Mouse (Mus musculus): Measurements from ENCODE around the gene Mrpl10. TPM values are rescaled to one million over a fixed set of nuclear protein-coding genes. Genes with fewer than 3 reads are reported as not detected.

The Mrpl10 gene
- total and polyA plus RNA-seq, 3 experiments = 104 to 132 (median 119) TPM

DNA sequence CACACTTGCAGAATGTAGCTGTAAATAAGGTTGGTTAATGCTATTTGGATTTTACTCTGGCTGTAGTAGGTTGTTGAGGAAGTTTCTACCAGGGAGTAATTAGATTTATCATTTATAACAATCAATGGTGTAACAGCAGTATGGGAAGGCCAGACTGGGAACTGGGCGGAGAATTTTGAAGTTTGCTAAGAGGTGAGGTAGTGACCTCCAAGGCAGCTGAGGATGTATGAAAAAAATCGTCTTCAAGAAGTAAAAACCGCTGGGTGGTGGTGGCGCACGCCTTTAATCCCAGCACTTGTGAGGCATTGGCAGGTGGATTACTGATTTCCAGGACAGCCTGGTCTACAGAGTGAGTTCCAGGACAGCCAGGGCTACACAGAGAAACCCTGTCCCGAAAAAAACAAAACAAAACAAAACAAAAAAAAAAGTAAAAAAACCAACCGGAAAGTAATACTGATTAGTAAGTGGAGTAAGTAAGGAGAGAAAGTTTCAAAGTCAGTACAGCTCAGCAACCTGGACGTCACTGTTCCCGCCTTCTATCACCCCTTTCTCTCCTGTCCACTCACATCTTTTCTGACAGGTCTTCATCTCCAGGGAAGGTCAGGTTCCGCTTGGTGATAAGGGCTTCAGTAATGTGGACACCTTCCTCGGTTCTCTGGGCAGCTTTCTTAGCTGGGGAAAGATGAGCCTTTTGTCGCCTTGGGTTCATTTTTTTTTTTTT lies 899 bp upstream of the Mrpl10 start:
- Histone ChIP-seq H3K79me2 (replicated peaks; ENCODE audit: control insufficient read depth, extremely low read depth, insufficient read depth, poor library complexity, severe bottlenecking) (peaks cover 30% of the 10 kb centered on the region), H3K36me3 (replicated peaks in 1 of 2; ENCODE audit: control insufficient read depth in 1 of 2, insufficient read depth in 1 of 2, low read length in 1 of 2) (peaks cover 12 to 46% of the 10 kb centered on the region in 2 experiments)
- dilution Hi-C loops (cut with MboI; ENCODE audit: extremely low pct_ligation_motif_present, extremely low pct_unique_long_range_greater_than_20kb, low sequenced_read_pairs) = no loop called here

DNA sequence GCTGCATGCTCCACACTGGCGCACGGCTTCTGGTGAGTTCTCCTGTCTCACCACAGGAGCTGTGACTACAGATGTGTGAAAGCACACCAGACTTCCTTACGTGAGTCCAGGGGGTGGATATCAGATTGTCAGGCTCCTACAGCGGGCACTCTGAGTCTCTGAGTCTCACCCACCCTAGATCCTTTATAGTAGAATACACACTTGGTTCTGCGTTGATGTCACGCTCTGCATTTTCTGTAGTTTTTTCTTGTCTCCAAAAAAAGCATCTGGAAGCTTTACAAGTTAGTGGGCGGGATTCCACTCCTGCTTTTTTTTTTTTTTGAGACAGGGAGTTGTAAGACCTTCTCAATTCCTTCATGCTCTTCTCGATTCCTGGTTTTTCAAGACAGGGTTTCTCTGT lies 3.5 kb downstream of the Mrpl10 start:
- TF ChIP-seq POLR2A (IDR thresholded peaks at IDR 0.05; ENCODE audit: low read depth, low read length) (no peak), USF1 (IDR thresholded peaks at IDR 0.05; ENCODE audit: low read depth, low read length) (no peak), SMC3 (IDR thresholded peaks at IDR 0.05; ENCODE audit: low read depth, low read length) (no peak), MAFK (IDR thresholded peaks at IDR 0.05; ENCODE audit: insufficient replicate concordance, low read length) (no peak), ZNF384 (IDR thresholded peaks at IDR 0.05; ENCODE audit: low read depth, low read length) (no peak), CHD1 (IDR thresholded peaks at IDR 0.05; ENCODE audit: low read depth, low read length) (no peak), NELFE (IDR thresholded peaks at IDR 0.05; ENCODE audit: low read depth, low read length) (no peak), ETS1 (conservative IDR thresholded peaks at IDR 0.05; ENCODE audit: low read depth, low read length) (no peak), RAD21 (IDR thresholded peaks at IDR 0.05; ENCODE audit: low read depth, low read length) (no peak)
- H3K79me2 ChIP-seq (replicated peaks; ENCODE audit: control insufficient read depth, extremely low read depth, insufficient read depth, poor library complexity, severe bottlenecking) = peaks cover 30% of the 10 kb centered on the region
- H3K9ac ChIP-seq (ENCODE audit: insufficient read depth, low read depth) = no peak overlapping the region
- H3K27ac ChIP-seq (ENCODE audit: insufficient read depth, low read depth) = no peak overlapping the region
- peaks cover 33 to 62% of the 10 kb centered on the region in 2 experiments for H3K36me3 ChIP-seq (replicated peaks in 1 of 2; ENCODE audit: control insufficient read depth in 1 of 2, insufficient read depth in 1 of 2, low read length in 1 of 2)
- H3K4me2 ChIP-seq (ENCODE audit: insufficient read depth, low read depth, poor library complexity, severe bottlenecking) = no peak overlapping the region
- no peak overlapping the region for H3K4me3 ChIP-seq (replicated peaks in 1 of 3; ENCODE audit: low read depth in 2 of 3, low read length in 2 of 3, poor library complexity in 1 of 3)
- dilution Hi-C loops (cut with MboI; ENCODE audit: extremely low pct_ligation_motif_present, extremely low pct_unique_long_range_greater_than_20kb, low sequenced_read_pairs) = no loop called here
- no peak for DNase-seq (ENCODE audit: extremely low read depth)
- H3K27me3 ChIP-seq (replicated peaks) = no peaks in the 10 kb centered on the region
- in situ Hi-C loops (cut with MboI; ENCODE audit: low pct_ligation_motif_present, low pct_unique_long_range_greater_than_20kb, low sequenced_read_pairs) = no loop called here
- peaks cover 4 to 29% of the 10 kb centered on the region in 2 experiments; a peak in 3 of 4 replicates for H3K4me1 ChIP-seq (ENCODE audit: control insufficient read depth in 1 of 2, insufficient read depth in 2 of 2)
- H3K9me3 ChIP-seq (replicated peaks; ENCODE audit: low read length) = peaks cover 4% of the 10 kb centered on the region

More for the DNA sequence above, 899 bp upstream of the Mrpl10 start:
- Histone ChIP-seq H3K27me3 (replicated peaks) (no peaks in the 10 kb centered on the region), H3K4me2 (ENCODE audit: insufficient read depth, low read depth, poor library complexity, severe bottlenecking) (peak overlapping the region; percentile 99), H3K4me1 (ENCODE audit: control insufficient read depth in 1 of 2, insufficient read depth in 2 of 2) (peaks cover 4 to 23% of the 10 kb centered on the region in 2 experiments; a peak in 3 of 4 replicates), H3K9me3 (replicated peaks; ENCODE audit: low read length) (peaks cover under 1% of the 10 kb centered on the region), H3K9ac (ENCODE audit: insufficient read depth, low read depth) (peak overlapping the region; percentile 57; the same call in 1 of the 2 replicates), H3K4me3 (replicated peaks in 1 of 3; ENCODE audit: low read depth in 2 of 3, low read length in 2 of 3, poor library complexity in 1 of 3) (peak overlapping the region in 1 of 3 experiments; percentile 66), H3K27ac (ENCODE audit: insufficient read depth, low read depth) (no peak overlapping the region)
- no peak for DNase-seq (ENCODE audit: extremely low read depth)
- TF ChIP-seq BHLHE40 (IDR thresholded peaks at IDR 0.05; ENCODE audit: low read depth, low read length) (no peak), NELFE (IDR thresholded peaks at IDR 0.05; ENCODE audit: low read depth, low read length) (0 out of 2 replicates have a peak, but pooled peaks have one; percentile 15), GABPA (IDR thresholded peaks at IDR 0.05; ENCODE audit: insufficient replicate concordance, low read depth, low read length) (no peak)
- in situ Hi-C loops (cut with MboI; ENCODE audit: low pct_ligation_motif_present, low pct_unique_long_range_greater_than_20kb, low sequenced_read_pairs) = no loop called here

GRCm38 (mm10) chr11:97045861-97046260 lies 4.5 kb downstream of the Mrpl10 start:
- Histone ChIP-seq H3K27me3 (replicated peaks) (no peaks in the 10 kb centered on the region), H3K4me3 (replicated peaks in 1 of 3; ENCODE audit: low read depth in 2 of 3, low read length in 2 of 3, poor library complexity in 1 of 3) (no peak overlapping the region), H3K27ac (ENCODE audit: insufficient read depth, low read depth) (no peak overlapping the region), H3K4me1 (ENCODE audit: control insufficient read depth in 1 of 2, insufficient read depth in 2 of 2) (peaks cover 7 to 31% of the 10 kb centered on the region in 2 experiments), H3K79me2 (replicated peaks; ENCODE audit: control insufficient read depth, extremely low read depth, insufficient read depth, poor library complexity, severe bottlenecking) (peaks cover 31% of the 10 kb centered on the region), H3K9ac (ENCODE audit: insufficient read depth, low read depth) (no peak overlapping the region), H3K4me2 (ENCODE audit: insufficient read depth, low read depth, poor library complexity, severe bottlenecking) (no peak overlapping the region), H3K36me3 (replicated peaks in 1 of 2; ENCODE audit: control insufficient read depth in 1 of 2, insufficient read depth in 1 of 2, low read length in 1 of 2) (peaks cover 33 to 62% of the 10 kb centered on the region in 2 experiments), H3K9me3 (replicated peaks; ENCODE audit: low read length) (peaks cover 4% of the 10 kb centered on the region)
- in situ Hi-C loops (cut with MboI; ENCODE audit: low pct_ligation_motif_present, low pct_unique_long_range_greater_than_20kb, low sequenced_read_pairs) = no loop called here
- peak; percentile 62 for DNase-seq (ENCODE audit: extremely low read depth)
- dilution Hi-C loops (cut with MboI; ENCODE audit: extremely low pct_ligation_motif_present, extremely low pct_unique_long_range_greater_than_20kb, low sequenced_read_pairs) = no loop called here
- TF ChIP-seq SMC3 (IDR thresholded peaks at IDR 0.05; ENCODE audit: low read depth, low read length) (peak; percentile 48), CTCF (conservative IDR thresholded peaks at IDR 0.05 in 1 of 2, IDR thresholded peaks at IDR 0.05 in 1 of 2; ENCODE audit: low read depth in 2 of 2, low read length in 2 of 2) (peak in 1 of 2 experiments; percentile 74; a peak in 2 of 4 replicates), MYC (IDR thresholded peaks at IDR 0.05; ENCODE audit: low read depth, low read length) (peak; percentile 80), RAD21 (IDR thresholded peaks at IDR 0.05; ENCODE audit: low read depth, low read length) (peak; percentile 32), ETS1 (conservative IDR thresholded peaks at IDR 0.05; ENCODE audit: low read depth, low read length) (no peak), ZNF384 (IDR thresholded peaks at IDR 0.05; ENCODE audit: low read depth, low read length) (peak; percentile 84), POLR2A (IDR thresholded peaks at IDR 0.05; ENCODE audit: low read depth, low read length) (no peak), MAX (IDR thresholded peaks at IDR 0.05; ENCODE audit: low read length) (peak; percentile 45; the same call in 1 of the 2 replicates)
